Mouse (Mus musculus) brain, embryonic 14.5 days (tissue): ENCODE measurements around the gene Hoxc6. TPM values are rescaled to one million over a fixed set of nuclear protein-coding genes. Genes with fewer than 3 reads are reported as not detected.

Experiments
- DNase-seq: peaks from one replicate; pipeline ENCODE4 v3.0.0-alpha.2; 2011; ENCODE audit warnings: low read depth
- CTCF ChIP-seq: fragments of 200-500 bp; IDR thresholded peaks from 2 replicates; pipeline ENCODE4 v1.5.1; 2012; ENCODE audit warnings: inconsistent platforms, mild to moderate bottlenecking, moderate library complexity, borderline replicate concordance; ENCODE audit not compliant: insufficient read depth, insufficient read length; ENCODE audit errors: extremely low read depth
- POLR2A ChIP-seq: fragments of 200-500 bp; IDR thresholded peaks from 2 replicates; pipeline ENCODE4 v1.6.1; 2012; ENCODE audit warnings: mild to moderate bottlenecking, inconsistent platforms, borderline replicate concordance; ENCODE audit not compliant: poor library complexity, insufficient read depth, insufficient read length, severe bottlenecking; ENCODE audit errors: extremely low read depth
- polyA plus RNA-seq: library from polyadenylated mRNA; depleted of rRNA; stranded (reverse); fragments of >200 nt; gene quantifications from 2 replicates; pipeline ENCODE4 v1.2.3, GENCODE M21; 2012

Gene Hoxc6
- polyA plus RNA-seq, 1 experiment, result 0.63 TPM

DNA sequence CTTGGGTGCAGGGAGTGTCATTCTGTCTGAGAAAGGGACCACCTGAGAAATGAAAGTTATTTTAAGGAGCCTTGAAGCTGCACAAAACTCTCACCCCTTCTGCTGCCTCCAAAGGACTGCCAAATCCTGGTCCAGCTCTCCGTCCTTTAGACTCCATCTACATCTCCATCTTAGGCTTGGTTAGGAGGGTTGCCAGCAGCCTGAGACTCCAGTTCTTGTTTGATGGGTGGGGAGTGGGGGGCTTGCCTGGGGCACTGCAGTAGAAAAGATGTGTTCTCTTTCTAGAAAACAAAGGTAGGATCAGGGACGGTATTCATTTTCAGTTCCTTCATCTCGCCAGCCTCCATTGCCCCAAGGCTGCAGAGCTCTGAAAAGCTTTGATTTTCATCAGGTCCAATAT, 626 bp upstream of the Hoxc6 start:
- no peak for DNase-seq
- TF ChIP-seq POLR2A (no peak), CTCF (no peak)

DNA sequence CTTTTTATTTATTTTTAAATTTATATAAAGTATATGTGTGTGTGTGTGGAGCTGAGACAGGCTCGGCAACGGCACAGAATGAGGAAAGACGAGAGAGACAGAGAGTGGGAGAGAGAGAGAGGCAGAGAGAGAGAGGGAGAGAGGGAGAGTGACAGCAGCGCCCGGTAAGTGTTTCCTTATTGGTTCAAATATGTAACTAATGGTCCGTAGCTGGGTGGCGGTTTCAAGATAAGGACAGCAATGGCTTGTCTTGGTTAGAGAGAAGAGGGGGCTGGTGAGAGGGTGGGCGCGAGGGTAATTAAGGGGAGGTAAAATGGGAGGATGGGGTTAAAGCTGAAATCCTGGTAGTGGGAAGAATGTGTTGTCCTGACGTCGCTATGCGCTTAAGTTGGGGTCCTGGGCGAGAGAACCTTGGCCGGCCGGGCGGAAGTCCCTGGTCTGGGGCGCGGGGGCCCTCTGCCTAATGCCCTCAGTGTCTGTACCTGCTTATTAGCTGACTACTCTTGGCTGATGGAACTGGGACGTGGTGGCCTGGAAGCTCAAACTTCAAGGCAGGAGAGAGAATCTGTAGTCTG, 638 bp downstream of the Hoxc6 start:
- DNase-seq, result no peak
- TF ChIP-seq POLR2A (no peak), CTCF (no peak)

DNA sequence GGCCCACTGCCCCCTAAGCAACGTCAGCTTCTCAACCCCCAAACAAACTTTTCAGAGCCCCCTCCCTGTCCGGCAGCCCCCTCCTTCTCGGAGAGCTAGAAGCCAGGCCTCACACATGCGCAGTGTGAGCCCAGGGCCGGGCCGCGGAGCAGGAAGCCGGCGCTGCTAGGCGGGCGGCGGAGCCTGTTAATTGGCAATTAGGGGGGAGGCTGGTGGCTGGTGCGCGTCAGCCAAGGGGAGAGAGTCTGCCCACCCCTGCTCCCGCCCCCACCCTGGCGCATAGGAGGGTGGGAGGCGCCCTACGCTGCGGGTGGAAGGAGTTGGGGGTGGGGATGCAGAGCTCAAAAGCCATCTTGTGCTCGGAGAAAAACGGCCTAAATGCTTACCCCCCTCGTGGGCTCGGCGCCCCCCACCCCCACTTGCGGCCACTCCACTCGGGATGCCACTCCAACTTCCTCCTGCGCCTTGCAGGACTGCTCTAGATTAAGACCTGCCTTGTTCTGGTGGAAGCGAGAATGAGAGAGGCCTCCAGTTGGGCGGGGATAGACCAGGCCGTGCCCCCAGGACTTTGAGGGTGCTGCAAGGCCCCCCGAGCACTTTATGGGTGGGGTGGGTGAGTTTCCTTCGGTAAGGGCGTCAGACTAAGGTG, 1.2 kb downstream of the Hoxc6 start:
- peak; percentile 84 for DNase-seq
- TF ChIP-seq CTCF (no peak), POLR2A (no peak)

DNA sequence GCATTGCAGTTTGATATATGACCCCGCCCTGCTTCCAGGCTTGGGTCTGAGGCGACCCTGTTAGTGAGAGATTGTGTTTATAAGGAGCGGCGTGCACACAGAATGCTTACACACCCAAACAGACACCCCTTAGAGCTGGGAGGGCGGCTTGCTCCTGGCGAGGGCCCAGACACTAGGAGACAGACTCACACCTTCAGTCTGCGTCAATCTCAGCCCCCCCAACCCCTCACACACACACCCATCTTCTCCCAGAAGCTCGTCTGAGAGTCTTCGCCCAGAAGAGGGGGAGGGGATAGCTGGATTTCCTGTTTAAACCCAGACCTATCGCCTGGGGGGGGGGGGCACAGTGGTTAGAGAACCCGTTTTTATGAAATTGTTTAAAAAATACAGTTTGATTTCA, 1.9 kb downstream of the Hoxc6 start:
- TF ChIP-seq CTCF (no peak), POLR2A (no peak)
- no peak for DNase-seq

- TF ChIP-seq POLR2A (no peak), CTCF (no peak)
- DNase-seq, result no peak
Observed at GRCm38 (mm10) chr15:103000501-103000901, 2.4 kb downstream of the Hoxc6 start.

GRCm38 (mm10) chr15:103001370-103001769, 3.3 kb downstream of the Hoxc6 start:
- TF ChIP-seq POLR2A (no peak), CTCF (no peak)
- DNase-seq, result no peak

DNA sequence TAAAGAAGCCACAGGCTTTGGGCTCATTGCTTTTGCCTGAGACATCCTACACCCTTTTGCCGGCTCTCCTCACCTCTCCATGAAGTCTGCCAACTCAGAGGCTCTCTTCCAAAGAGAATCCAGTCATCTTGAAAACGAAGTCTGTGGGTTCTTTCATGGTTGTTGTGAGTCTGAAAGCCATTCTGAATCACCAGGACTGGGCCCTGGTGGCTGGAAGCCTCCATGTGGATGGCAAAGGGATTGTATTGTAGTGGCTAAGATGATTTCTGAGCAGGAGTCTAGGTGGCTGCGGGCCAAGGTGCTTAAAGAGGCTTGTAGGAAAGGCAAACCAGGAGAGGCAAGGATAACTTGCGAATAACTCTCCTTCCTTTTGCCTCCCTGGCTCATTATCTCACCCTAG, 4.1 kb downstream of the Hoxc6 start:
- no peak for DNase-seq
- TF ChIP-seq CTCF (no peak), POLR2A (no peak)

DNA sequence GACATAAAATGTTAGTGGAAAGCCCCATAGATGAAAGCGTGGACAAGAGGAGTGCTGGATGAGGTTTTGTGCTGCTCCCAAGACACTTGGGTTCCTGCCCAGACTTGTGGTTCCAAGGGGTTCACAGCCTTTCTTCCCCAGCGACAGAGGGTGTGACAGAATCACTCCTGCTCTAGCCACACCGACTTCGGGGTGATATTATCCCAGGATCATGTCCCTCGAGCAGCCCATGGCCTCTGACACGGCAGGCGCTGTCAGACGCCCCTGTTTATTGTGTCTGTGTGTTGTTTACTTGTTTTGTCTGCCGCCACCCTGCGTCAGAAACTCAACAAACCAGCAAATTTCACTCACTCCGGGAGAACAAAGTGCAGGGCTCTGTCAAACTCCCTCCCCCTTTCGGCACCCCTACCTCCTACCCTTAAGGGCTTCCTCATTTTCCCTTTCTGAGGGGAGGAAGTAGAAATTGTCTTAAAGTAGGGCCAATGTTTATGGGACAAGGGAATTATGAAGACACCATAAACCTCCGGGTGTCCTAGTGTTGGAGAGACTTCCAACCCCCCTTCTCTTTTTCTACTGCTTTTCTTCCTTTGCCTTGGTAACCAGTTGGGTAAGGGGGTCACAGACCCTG, 4.9 kb downstream of the Hoxc6 start:
- TF ChIP-seq POLR2A (no peak), CTCF (no peak)
- DNase-seq, result no peak

GRCm38 (mm10) chr15:103005308-103005707, 7.3 kb downstream of the Hoxc6 start:
- DNase-seq, result no peak

GRCm38 (mm10) chr15:103005797-103006196, 7.7 kb downstream of the Hoxc6 start:
- no peak for DNase-seq
- TF ChIP-seq POLR2A (no peak), CTCF (no peak)

More at GRCm38 (mm10) chr15:103005308-103005707, 7.3 kb downstream of the Hoxc6 start:
- TF ChIP-seq POLR2A (no peak), CTCF (no peak)

DNA sequence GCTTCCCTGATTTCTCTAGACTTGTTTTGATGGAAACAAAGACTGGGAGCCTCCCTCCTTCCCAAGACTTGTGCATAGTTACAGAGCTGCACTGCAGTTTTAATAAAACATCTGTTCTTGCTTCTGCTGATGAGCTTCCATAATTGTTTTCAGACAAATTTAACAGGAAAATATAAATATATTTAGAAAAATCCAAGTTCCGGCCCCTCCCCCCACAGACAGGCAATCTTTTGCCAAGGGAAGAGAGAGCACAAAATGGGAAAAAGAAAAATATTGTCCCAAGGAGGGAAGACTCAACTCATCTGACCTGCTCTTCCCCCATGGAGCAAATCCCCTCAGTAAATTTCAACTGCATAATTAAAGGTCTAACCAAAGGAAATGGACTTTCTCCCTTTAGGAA, 8.3 kb downstream of the Hoxc6 start:
- no peak for DNase-seq
- TF ChIP-seq POLR2A (no peak), CTCF (no peak)
